Mouse (Mus musculus) megakaryocyte, embryonic 14.5 days (primary cell): ENCODE results near the gene Hoxb3.

Experiments used
- FLI1 ChIP-seq: IDR thresholded peaks from 2 replicates; pipeline ENCODE4 v1.6.1; 2012; ENCODE audit warnings: low read length, inconsistent platforms, mixed read lengths
- GATA1 ChIP-seq: IDR thresholded peaks from 3 replicates; pipeline ENCODE4 v1.6.1; 2012; ENCODE audit warnings: mixed read lengths, low read length, inconsistent platforms, borderline replicate concordance

DNA sequence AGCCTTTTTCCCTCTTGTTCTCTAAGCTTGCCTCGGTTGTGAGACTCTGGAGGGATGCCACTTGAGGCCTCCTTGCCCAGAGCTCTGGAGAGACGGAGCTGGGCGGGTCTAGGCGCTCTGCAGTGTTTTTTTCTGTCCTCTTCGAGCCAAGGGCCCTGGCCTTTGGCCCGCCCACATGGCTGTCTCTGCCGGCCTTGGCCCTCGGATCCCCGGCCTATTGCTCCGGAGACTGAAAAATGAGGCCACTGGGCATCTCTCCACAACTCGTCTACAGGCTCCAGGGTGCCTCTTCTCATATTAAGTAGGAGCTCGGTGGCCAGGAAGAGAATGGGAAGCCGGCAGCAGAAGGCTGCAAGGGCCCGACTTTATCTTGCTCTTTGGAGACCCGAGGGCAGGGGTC, 21.3 kb upstream of the Hoxb3 start:
- TF ChIP-seq GATA1: no peak
- no peak for TF ChIP-seq FLI1
